Mouse (Mus musculus): Measurements from ENCODE around the gene Sema7a.
A peak's percentile ranks its signal among the peaks of the same experiment; 100 is the strongest.

Gene Sema7a

DNA sequence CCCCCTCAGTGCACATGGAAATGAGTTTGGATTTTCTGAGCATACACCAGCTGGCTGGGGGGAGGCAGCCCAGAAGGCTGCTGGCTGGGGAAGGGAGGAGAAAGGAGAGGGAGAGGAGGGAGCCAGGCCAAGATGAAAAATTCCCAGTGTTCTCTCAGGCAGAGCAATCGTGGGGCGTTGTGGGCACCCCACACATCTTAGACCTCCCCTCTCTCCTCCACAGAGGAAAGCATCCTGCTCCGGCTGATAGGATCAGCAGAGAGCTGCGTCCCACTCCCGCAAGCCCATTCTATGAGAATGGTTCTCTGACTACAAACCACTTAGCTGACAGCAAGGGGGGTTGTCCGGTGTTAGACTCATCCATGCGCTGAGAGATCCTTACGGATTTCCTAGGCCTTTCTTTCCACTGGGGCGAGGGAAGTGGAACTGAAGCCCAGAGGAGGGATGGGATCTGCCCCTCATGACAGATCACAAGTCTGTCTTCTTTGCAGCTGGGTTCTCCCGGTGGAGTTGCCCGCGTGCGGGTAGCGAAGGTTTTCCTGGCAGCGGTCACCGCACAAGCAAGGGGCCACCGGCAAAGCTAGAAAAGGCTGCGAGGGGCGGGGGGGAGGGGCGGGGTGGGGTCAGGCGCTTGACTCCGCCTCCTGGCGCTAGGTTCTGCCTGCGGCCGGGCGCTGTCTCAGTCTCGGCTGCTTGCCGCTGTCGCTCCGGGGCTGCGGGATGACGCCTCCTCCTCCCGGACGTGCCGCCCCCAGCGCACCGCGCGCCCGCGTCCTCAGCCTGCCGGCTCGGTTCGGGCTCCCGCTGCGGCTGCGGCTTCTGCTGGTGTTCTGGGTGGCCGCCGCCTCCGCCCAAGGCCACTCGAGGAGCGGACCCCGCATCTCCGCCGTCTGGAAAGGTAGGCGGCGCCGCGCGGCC, at the start of gene Sema7a:
Gene Sema7a, plus strand, starts transcription at position 682 of the 918 bp plus-strand sequence.
- peak; percentile 93 for DNase-seq

- no peak for DNase-seq
These were observed 39.4 kb upstream of the Sema7a start for GRCm38 (mm10) chr9:57900478-57900877.

DNA sequence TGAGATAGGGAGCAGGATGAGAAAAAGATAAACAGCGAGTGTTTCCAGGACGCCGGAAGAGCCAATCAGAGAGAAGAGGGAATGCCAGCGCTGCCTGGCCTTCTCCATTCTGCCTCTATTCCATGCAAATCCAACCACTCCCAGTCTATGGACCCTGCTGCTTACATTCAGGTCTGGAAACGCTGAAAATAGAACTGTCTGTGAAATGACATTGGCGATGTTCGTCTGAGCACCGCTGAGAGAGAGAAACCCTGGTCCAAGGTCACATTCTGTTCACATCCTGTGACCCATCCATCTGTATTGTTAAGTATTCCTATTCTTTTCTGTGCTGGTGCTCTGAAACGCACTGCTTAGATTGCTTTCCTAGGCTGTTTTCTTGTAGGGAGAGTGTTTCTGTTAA, 38.7 kb upstream of the Sema7a start:
- no peak for DNase-seq

DNA sequence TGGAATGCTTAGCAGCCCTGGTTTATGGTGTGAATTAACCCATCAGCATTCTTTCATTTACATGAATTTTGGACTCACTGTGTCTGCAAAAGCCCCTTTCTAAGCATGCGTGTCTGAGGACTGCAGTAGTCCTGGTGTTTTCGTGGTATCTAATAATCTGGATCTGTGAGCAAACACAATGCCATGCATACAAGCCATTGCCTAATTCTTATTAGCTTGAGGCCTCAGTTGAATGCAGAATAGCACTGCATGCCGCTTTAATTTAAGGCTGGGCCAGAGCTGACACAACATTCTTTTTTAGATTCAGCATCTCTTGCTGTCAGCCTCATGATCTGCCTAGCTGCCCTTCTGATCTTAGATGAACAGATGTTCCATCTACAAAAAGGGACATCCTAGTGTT, 38.3 kb upstream of the Sema7a start:
- no peak for DNase-seq

DNA sequence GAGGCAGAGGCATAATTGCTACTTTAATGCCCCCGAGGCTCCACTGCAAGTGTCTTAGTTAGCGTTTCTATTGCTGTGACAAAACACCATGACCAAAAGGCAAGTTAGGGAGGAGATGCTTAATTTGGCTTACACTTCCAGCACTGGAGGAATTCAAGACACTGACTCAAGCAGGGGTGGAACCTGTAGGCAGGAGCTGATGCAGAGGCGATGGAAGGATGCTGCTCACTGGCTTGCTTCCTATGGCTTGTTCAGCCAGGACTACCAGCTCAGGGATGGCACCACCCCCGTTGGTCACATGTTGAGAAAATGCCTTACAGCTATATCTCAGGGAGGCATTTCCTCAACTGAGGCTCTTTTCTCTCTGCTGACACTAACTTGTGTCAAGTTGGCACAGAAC, 37.8 kb upstream of the Sema7a start:
- no peak for DNase-seq

GRCm38 (mm10) chr9:57903589-57904249, 36.2 kb upstream of the Sema7a start:
- DNase-seq: no peak

- no peak for DNase-seq
These were observed 35.7 kb upstream of the Sema7a start for GRCm38 (mm10) chr9:57904250-57904644.

- DNase-seq: no peak
These were observed 32.7 kb upstream of the Sema7a start for GRCm38 (mm10) chr9:57907206-57907605.

DNA sequence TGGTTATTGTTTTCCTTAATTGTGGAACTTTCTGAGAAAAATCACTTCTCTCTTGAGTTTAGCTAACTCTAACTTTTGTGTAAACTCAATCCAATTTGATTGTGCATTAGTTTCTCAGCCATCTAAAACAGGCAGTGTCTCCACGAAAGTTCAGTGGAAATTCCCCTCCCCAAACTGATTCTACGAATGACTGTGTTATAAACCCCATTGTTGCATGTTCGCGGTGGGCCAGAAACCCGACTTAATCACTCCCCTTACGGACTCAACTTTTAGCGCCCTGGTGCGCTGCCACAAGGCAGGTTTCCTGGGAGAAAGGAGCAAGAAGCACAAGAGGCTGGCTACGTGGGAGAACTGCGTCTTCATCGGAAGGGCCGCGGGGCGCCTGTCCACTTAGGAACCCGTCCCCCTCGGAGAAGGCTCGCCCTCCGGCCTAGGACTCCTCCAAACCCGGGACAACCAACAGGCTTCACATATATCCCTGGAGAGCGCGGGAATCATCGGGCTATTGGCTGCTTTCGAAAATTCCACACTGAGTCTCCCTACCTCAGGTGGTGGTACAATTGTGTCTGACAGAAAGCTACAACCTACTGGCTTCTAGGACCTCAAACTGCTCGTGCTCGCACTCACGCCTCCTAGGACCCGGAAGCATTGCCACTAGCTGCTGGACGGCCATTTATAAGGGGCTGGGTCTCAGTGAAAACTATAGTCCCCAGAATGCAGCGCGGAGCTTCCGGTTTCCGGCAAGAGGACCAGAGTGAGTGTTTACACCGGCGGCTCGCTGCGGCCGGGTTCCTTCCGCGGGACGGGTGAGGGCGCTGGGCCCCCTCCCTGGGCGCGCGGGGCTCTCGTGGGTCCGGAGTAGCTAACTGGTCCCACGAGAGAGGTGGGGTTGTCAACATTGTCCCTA, 29.4 kb upstream of the Sema7a start, which contains the start of gene Ubl7:
Gene Ubl7, plus strand, starts transcription at position 726 of the 907 bp plus-strand sequence.
- DNase-seq: peak; percentile 91

DNA sequence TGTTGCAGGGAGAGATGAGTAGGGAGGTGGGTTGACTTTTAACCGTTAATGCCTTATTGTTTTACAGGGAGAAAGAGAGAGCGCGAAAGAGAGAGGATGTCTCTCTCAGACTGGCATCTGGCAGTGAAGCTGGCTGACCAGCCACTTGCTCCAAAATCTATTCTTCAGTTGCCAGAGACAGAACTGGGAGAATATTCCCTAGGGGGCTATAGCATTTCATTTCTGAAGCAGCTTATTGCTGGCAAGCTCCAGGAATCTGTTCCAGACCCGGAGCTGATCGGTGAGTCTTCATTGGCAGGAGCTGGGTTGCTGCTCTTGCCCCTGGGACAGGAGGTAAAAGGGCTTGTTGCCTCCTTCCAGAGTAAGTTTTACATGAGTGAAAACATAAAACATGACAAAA, 27.3 kb upstream of the Sema7a start:
- no peak for DNase-seq

DNA sequence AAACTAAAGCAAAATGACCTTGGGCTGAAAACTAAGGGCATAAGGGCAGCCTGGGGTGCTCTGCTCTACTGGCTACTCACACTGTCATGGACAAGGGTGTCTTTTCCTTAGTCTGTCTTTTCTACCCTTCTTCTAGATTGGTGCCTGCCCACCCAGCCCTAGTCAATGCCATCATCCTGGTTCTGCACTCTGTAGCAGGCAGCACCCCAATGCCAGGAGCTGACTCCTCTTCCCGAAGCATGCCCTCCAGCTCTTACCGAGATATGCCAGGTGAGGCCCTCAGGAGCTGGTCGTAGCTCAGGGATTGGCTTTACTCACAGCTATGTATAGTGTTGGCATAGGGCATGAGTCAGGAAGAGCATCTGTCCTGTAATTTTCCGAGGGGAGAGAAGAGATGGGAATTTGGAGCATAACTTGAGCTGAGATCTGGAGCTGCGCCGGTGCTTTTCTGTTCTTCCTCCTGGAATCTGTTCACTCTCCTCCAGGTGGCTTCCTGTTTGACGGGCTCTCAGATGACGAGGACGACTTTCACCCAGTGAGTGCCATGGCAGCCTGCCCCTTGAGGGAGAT, 18.3 kb upstream of the Sema7a start:
- DNase-seq: no peak

- no peak for DNase-seq
These were observed 17.5 kb upstream of the Sema7a start for GRCm38 (mm10) chr9:57922381-57922780.

DNA sequence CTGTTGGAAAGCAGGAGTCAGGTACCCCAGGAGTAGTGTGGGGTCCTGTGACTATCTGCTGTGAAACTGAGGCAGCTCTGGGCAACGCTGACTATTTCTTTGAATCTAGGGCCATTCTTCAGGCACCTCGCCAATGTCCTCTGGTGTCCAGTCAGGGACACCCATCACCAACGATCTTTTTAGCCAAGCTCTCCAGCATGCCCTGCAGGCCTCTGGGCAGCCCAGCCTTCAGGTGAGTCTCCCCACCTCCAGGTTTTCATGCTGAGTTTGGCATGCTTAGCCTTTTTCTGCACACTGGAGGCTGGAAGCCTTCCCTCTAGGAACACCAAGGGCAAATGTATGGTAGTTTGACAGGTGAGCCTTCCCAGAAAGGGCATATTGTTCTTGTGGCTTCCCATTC, 16.9 kb upstream of the Sema7a start:
- no peak for DNase-seq

DNA sequence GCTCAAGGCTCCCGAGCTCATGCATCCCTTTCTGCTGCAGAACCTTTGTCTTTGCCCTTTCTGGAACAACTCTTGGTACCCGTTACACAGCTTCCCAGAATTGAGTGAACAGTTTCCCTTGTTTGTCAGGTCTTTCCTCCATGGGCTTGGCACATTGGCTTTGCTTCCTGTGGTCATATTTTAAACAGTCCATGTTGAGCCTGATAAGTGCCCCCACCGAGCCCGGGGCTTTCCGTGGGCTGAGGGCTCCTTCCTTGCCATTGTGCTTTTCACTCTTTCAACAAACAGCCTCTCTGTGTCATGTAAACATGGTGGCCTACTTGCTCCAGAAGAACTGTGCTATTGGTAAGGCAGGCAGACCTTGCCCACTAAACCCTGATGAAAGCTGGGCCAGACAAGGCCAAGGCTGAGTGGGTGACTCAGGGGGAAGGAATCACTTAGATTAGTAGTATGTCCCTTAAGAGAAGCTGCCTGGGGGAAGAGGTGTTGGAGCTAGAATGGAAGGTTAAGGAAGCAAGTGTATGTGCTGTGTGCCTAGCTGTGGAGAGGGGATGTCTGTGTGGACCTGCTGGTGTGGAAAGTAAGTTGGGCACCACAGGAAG, 8.6 kb upstream of the Sema7a start:
- DNase-seq: peak; percentile 13

DNA sequence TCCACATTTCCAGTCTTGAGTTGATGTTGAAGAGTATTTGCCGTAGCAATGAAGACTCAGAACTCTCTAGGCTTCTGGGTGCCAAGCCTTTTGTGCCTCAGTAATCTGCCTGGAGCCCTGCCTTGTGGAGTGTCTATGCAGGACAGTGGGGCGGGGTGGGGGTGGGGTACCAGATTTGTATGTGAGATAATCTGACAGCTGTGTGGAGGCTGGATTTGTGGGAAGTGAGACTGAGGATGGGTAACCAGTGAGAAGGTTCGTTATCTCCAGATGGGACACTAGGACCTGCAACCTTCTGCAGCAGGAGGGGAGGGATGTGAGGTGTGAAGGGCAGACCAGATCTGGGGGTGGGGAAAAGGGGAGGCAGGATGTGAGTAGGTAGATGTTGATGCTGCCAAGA, 7.7 kb upstream of the Sema7a start:
- peak; percentile 15 for DNase-seq

DNA sequence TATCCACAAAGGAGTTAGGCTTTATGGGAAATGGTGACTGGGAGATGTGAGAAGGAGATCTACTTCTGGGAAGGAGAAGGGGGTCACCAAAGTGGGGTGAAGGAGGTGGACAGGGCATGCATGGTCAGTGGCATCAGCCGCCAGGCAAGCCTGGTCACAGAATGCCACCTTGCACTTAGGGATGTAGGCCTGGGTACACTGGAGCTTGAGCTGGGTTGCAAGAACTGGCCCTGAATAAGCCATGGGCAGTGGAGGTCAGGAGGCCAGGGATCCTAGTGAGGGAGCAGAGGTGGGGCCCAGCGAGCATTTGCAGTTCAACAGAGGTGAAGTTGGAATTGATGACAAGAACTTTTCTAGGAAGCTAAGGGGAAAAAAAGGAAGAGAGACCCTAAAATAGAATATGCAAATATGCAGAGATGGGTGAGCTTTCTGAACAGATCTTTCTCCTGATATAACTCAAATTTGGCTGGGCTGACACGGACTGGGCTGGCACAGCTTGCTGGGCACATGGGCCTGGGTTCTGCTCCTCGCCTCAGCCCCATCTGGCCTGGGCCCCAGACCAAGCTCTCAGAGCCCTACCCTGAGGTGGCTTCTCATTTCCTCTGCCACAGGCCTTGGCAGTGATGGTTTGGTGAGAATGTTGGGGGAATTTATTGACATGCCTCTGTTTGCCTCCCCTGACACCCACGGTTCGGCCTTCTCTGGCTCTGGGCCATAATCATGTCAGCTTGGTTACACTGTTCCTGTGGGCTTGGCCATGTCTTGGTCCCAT, 6.9 kb upstream of the Sema7a start:
- DNase-seq: peak; percentile 28

DNA sequence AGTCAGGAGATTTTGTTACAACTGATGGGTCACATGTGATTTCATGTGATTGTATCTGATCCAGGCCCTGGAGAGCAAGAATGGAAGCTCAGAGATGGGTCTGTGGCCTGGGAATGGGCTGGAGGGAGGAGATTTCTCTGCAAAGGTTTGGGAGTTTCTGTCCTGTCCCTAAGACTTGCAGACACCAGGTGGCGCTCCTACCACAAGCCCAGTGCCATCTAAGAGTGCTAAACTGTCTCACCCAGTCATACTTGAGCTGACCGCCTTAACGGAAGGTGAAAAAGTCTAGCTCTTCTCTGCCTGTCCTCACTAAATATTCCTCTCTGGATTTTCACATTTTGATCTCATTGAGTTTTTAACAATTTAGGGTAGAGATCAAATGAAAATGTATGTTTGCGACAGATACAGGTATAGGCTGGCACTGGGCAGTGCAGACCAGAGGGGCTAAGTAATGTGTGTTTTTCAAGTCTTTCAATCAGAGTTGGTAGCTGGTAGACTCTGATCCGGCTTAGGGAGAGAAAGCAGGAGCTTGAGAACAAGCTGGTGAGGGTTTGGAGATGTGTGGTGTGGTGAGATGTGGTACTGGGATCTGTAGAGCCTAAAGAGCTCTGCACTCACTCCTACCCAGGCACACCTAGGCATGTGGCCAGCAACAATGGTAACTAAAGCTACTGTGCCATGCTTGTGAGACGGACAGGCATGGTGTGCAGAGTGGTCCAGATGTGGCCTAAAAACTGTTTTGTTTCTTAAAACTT, 4.1 kb upstream of the Sema7a start:
- peak; percentile 97 for DNase-seq

- no peak for DNase-seq
These were observed 2.7 kb upstream of the Sema7a start for GRCm38 (mm10) chr9:57937171-57937570.

DNA sequence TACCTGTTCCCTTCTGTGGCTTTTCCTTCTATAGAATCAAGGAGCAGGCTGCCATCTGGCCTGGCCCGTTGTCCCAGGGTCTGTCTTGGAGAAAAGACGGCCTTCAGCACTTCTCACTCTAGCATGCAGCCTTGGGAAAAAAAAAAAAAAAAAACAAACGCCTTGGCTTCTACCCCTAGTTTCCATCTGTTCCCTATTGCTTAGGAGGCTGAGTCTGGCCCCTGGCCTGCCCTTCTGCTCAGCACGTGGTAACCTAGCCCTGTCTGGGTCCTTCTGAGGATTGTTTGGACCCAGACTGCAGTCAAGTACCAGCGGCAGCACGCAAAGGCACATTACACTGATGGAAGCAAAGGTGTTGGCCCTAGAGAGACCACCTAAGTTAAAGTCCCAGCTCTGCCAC, 2.3 kb upstream of the Sema7a start:
- no peak for DNase-seq

DNA sequence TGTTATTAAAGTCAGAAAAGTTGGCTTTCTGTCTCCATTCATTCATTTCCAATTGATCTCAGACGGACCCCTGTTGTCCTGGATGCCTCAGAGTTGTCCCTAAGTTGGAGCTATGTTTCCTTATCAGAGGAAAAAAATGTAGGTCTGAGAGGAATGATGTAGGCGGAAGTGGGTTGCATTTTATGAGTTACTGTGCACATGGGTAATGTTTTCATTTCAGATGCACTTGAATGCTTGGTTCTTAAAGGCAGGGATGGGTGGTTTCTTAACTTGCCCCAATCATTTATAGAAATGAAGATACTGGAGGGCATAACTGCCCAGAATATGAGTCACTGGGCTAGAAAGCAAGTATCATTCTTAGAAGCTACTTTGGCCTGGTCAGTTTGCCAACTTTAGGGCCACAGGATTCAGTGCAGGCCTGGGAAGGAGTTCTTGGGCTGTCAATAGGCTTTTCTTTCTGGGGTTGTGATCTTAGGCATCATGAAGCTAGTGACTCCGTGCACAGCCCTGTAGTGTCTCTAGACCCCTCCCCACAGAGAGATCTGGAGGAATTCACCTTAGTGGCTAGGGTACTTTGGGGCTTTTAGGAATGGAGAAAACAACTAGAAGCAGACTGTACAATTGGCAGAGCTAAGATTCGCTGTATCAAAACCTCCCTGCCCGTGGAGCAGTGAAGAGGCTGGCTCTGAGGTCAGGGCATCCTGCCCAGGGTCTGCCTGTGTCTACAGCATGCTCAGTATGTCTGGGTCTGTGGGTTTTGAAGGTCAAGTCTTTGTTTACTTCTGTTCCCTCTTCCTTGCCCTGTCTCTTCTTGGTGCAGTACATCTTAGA, 1.5 kb upstream of the Sema7a start:
- DNase-seq: peak; percentile 30

All from thymus, postnatal 4 days (tissue).